Mouse (Mus musculus) right cerebral cortex, postnatal 36 days (tissue): ENCODE results near the gene Dcaf11.

ENCODE experiments used
- DNase-seq, 2 experiments: peaks; one replicate each; pipeline ENCODE4 v3.0.0; 2022; ENCODE audit warnings: low spot score in 2 of 2, mixed read lengths in 1 of 2

Gene Dcaf11

GRCm38 (mm10) chr14:55559799-55560201, at the start of gene Dcaf11:
Gene Dcaf11 (plus strand): TSS chr14:55560006.
- peak; percentile 83 to 84 for DNase-seq

GRCm38 (mm10) chr14:55510125-55510731, 49.6 kb upstream of the Dcaf11 start, which contains the start of gene Cpne6:
Gene Cpne6 (plus strand): TSS chr14:55510445.
- DNase-seq, result peak; percentile 61 to 68

- DNase-seq, result peak; percentile 74 to 75
Measured at GRCm38 (mm10) chr14:55511037-55511436, 48.8 kb upstream of the Dcaf11 start.

DNA sequence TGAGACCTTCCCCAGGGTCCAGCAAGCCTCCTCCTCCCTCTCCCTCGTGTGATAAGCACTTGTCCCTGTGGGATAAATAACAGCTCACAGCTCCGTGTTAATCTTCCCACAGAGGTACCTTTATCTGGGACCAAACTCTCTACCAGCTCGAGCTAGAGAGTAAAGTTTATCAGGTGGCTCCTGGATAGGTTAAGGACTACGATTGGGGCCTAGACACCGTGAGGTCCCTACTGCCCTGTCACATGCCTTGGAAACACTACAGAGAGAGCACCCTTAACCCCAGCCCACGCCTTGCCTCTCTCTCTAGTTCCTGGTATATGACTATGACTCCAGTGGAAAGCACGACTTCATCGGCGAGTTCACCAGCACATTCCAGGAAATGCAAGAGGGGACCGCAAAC, 45.9 kb upstream of the Dcaf11 start:
- DNase-seq, result no peak

- no peak for DNase-seq
Measured at GRCm38 (mm10) chr14:55515846-55516245, 44.0 kb upstream of the Dcaf11 start.

GRCm38 (mm10) chr14:55518897-55519296, 40.9 kb upstream of the Dcaf11 start:
- DNase-seq, result peak; percentile 67 to 77

GRCm38 (mm10) chr14:55519604-55520003, 40.2 kb upstream of the Dcaf11 start:
- no peak for DNase-seq

DNA sequence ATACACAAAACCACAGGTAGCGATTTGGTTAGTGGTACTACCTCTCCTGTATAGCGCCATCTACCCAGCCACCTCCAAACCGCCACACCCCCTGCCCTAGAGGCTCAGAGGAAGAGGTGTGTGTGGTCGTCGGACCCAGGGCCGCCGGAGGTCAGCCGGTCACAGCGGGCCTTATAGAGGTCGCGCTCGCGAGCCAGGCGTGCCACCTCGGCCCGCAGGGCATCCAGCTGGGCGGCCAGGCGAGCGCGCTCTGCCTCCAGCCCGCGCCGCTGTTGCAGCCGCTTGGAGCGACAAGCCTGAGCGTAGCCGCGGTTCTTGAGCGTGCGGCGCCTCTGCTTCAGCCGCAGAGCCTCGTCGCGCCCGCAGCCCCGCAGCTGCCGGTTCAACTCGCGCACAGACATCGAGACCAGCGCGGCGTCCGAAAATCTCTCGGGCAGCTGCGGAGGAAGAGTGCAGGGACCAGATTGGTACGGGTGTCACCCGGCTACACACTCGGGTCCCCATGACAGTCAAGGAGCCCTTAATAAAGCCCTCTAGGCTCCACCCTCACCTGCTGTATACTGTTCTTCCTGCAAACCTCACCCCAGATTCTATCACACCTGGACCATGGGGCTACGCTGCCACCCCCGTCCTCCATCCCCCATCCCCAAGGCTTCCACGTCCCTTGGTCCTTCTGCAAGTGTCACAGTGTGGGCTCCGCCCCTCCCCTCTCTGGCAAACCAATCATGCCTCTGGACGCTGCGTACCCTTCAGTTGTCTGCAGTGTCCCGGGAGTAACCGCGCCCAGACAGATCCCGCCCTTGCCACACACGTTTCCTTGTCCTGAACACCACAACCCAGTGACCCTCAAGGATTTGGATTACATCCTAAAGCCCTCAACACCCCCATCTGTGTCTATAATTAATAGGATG, 39.1 kb upstream of the Dcaf11 start:
- DNase-seq, result no peak

- DNase-seq, result no peak
Measured at GRCm38 (mm10) chr14:55524062-55524461, 35.7 kb upstream of the Dcaf11 start.

DNA sequence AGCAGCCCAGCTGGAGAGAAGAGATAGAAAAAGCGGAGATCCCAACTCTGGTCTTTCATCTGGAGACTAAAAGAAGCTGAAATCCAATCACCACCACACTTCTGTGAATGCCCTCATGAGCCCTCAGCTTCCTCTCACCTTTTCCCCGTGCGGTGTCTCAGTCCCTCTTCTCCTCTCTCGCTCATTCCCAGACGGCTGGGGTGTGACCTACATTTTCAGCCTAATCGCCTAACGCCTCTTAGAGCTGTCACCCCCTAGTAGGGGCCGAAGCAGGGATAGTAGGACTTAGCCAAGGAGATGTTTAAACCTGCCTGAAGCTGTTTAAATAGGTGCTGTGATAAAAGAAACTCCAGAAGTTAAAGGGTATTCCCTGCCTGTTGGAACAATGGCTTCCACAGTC, 35.0 kb upstream of the Dcaf11 start, which contains the start of gene Nrl:
Gene Nrl (minus strand): TSS at position 197 of the 400 bp plus-strand sequence.
- no peak for DNase-seq

DNA sequence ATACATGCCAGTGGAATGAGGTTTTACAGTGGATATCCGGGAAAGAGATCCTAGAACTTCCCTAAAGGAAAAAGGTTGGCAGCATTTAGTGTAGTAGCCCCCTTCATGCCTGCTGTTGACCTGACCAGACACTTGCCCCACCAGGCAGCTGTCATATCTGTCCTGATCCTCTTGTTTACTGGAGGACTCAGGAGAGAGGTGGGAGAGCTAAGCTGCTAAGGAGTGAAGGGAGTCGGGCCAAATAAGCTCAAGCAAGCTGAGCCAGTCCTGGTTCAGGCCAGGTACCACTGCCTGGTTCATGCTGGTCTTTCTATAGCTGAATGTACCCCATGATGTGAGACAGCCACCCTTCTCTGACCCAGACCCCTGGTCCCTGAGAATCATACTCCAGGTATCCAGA, 33.1 kb upstream of the Dcaf11 start:
- no peak for DNase-seq

DNA sequence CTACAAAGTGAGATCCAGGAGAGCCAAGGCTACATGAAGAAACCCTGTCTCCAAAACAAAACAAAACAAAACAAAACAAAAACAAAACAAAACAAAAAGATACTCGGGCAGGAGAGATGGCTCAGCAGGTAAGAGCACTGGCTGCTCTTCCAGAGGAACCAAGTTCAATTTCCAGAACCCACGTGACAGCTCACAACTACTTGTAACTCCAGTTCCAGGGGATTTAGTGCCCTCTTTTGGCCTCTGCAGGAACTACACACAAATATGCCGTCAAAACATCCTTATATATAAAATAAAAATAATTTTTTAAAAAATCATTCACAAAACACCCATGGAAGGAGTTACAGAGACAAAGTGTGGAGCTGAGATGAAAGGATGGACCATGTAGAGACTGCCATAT, 31.9 kb upstream of the Dcaf11 start:
- no peak for DNase-seq

DNA sequence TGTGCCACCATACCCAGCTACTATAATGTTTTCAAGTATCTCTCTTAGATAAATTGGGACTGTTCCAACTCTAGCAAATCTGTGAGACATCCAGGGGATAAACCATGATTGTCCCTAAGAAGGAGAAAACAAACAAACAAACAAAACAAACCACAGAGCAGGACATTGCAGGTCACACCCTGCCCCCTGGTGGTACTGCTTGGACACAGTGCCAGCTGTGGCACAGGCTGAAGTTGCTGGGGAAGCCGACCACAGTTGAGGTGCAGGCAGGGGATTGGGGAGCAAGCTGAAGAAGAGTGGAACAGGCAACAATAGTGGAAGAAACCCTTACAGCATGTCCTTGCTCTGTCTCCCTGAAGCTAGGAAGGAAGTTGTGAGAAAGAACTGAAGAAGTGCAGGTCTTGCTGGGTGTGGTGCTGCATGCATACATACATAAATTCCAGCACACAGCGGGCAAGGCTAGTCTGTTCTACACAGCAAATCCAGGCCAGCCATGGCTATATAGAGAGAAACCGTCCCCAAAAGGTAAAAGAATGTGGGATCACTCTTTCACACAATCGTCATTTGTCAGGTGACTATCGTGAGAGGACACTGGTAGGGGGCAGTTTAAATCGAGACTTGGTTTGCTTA, 23.6 kb upstream of the Dcaf11 start:
- no peak for DNase-seq

DNA sequence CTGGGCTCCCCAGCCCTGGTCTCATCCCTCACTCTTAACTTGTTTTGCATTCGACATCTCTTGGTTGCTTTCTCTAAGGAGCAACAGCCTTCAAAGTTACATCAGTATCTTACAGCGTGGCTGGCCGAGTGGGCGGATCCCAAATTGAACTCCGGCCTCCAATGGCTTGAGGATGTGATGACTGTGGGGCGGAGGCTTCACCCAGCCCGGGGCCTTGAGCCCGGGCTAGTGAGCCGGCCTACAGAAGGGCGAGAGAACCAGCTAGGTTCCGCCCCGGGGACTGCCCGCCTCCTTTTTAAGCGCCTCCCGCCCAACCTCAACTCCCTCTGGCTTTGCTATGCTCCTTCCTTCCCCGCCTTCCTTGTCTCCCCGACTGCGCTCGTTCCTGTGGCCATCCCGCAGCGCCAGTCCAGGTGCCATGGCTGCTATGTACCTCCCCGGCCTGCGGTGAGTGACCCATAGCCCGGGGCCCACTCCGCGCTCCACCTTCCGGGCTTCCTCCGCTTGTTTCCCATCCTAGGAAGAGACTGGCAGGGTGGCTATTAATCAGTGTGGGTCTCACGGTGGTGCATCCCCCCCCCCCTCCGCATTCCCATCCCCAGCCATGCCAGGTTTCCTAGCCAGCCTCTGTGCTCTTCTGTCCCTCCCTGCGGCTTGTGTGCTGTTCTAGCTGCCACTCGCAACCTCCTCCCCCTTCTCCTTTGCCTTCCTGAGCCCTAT, 19.6 kb upstream of the Dcaf11 start, which contains the start of gene Pck2:
Gene Pck2 (plus strand): TSS at position 200 of the 720 bp plus-strand sequence.
- peak; percentile 69 to 76 for DNase-seq

- peak; percentile 53 to 70 for DNase-seq
Measured at GRCm38 (mm10) chr14:55540787-55541321, 19.0 kb upstream of the Dcaf11 start.

GRCm38 (mm10) chr14:55542268-55542667, 17.5 kb upstream of the Dcaf11 start:
- DNase-seq, result no peak

GRCm38 (mm10) chr14:55544334-55544733, 15.5 kb upstream of the Dcaf11 start:
- no peak for DNase-seq

- no peak for DNase-seq
Measured at GRCm38 (mm10) chr14:55550191-55550590, 9.6 kb upstream of the Dcaf11 start.

GRCm38 (mm10) chr14:55551347-55551746, 8.5 kb upstream of the Dcaf11 start:
- no peak for DNase-seq

GRCm38 (mm10) chr14:55551794-55552193, 8.0 kb upstream of the Dcaf11 start:
- DNase-seq, result no peak

- no peak for DNase-seq
Measured at GRCm38 (mm10) chr14:55554635-55555034, 5.2 kb upstream of the Dcaf11 start.
